Mouse (Mus musculus) myocyte (in vitro differentiated cells): ENCODE data around the gene Cabs1. TPM values are rescaled to one million over a fixed set of nuclear protein-coding genes. Genes with fewer than 3 reads are reported as not detected.

Source experiments
- H3K27me3 ChIP-seq: one replicate; pipeline ENCODE4 v1.6.1; 2011; ENCODE audit not compliant: control insufficient read depth, insufficient read depth, insufficient read length
- H3K36me3 ChIP-seq: one replicate; pipeline ENCODE4 v1.6.1; 2011; ENCODE audit not compliant: control insufficient read depth, insufficient read depth
- H3K4me2 ChIP-seq: one replicate; pipeline ENCODE4 v1.6.1; 2011; ENCODE audit warnings: low read depth, control low read depth
- H3K4me3 ChIP-seq: one replicate; pipeline ENCODE4 v1.5.1; 2011; ENCODE audit warnings: mild to moderate bottlenecking, control low read depth, moderate library complexity
- H3K79me2 ChIP-seq: one replicate; pipeline ENCODE4 v1.6.1; 2011; ENCODE audit not compliant: control insufficient read depth, insufficient read depth
- H3ac ChIP-seq: one replicate; pipeline ENCODE4 v1.6.1; 2011; ENCODE audit not compliant: control insufficient read depth, insufficient read length
- CEBPB ChIP-seq: IDR thresholded peaks from 2 replicates; pipeline ENCODE4 v1.6.1; 2011; ENCODE audit warnings: mild to moderate bottlenecking, moderate library complexity; ENCODE audit not compliant: poor library complexity, insufficient read depth, severe bottlenecking
- E2F4 ChIP-seq: IDR thresholded peaks from one replicate; pipeline ENCODE4 v1.6.1; 2011; ENCODE audit warnings: mild to moderate bottlenecking, control low read depth, moderate library complexity; ENCODE audit not compliant: insufficient read depth
- MAX ChIP-seq: IDR thresholded peaks from one replicate; pipeline ENCODE4 v1.6.1; 2011; ENCODE audit warnings: low read depth, mild to moderate bottlenecking, control low read depth
- MYOD1 ChIP-seq, 3 experiments: IDR thresholded peaks; one replicate each; pipeline ENCODE4 v1.6.1; 2011; ENCODE audit warnings: control low read depth in 2 of 3, low read depth in 2 of 3, mild to moderate bottlenecking in 2 of 3, moderate library complexity in 1 of 3; ENCODE audit not compliant: insufficient read length in 2 of 3, control insufficient read depth in 1 of 3
- MYOG ChIP-seq, 3 experiments: IDR thresholded peaks; one replicate each; pipeline ENCODE4 v1.6.1; 2011; ENCODE audit warnings: control low read depth in 2 of 3, low read depth in 2 of 3, mild to moderate bottlenecking in 2 of 3; ENCODE audit not compliant: insufficient read length in 2 of 3, control insufficient read depth in 1 of 3, insufficient read depth in 1 of 3
- POLR2A ChIP-seq: IDR thresholded peaks from one replicate; pipeline ENCODE4 v1.6.1; 2011; ENCODE audit warnings: low read depth, mild to moderate bottlenecking, control low read depth, moderate library complexity; ENCODE audit not compliant: insufficient read length
- POLR2AphosphoS2 ChIP-seq: IDR thresholded peaks from one replicate; pipeline ENCODE4 v1.6.1; 2011; ENCODE audit warnings: low read depth, control low read depth; ENCODE audit not compliant: insufficient read length
- REST ChIP-seq: IDR thresholded peaks from one replicate; pipeline ENCODE4 v1.6.1; 2011; ENCODE audit warnings: mild to moderate bottlenecking, control low read depth, moderate library complexity; ENCODE audit not compliant: insufficient read depth, insufficient read length
- SRF ChIP-seq: IDR thresholded peaks from one replicate; pipeline ENCODE4 v1.6.1; 2011; ENCODE audit warnings: low read depth; ENCODE audit not compliant: control insufficient read depth, insufficient read length
- TCF12 ChIP-seq: IDR thresholded peaks from one replicate; pipeline ENCODE4 v1.6.1; 2011; ENCODE audit warnings: mild to moderate bottlenecking, control low read depth; ENCODE audit not compliant: poor library complexity, insufficient read depth, severe bottlenecking
- TCF3 ChIP-seq: IDR thresholded peaks from one replicate; pipeline ENCODE4 v1.6.1; 2011; ENCODE audit warnings: low read depth, control low read depth; ENCODE audit not compliant: insufficient read length
- USF1 ChIP-seq: IDR thresholded peaks from one replicate; pipeline ENCODE4 v1.6.1; 2011; ENCODE audit warnings: low read depth, mild to moderate bottlenecking, control low read depth, moderate library complexity
- polyA plus RNA-seq: library from polyadenylated mRNA; unstranded; fragments of >200 nt; fragmentation: generic; extraction: Trizol; gene quantifications from one replicate; pipeline ENCODE4 v1.2.1, GENCODE M21; 2012; ENCODE audit warnings: missing spikeins

The Cabs1 gene
- polyA plus RNA-seq, 1 experiment = not detected

DNA sequence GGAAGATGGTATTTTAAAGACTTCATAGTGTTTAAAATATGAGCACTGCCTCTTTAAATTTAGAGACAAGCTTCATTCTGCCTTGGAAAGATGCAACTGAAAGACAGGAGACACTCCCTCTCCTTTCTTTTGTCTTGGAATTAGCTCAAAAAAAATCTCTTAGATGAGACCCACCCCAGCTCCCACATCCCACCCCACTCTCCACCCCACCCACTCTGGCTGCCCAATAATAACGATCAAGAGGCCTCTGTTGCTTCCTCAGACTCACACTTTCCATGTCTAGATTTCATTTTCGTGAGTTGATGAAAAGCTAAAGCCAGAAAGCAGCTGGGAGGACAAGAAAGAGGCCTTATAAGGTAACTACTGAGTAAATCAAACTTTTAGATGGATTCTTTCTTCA, 10.0 kb upstream of the Cabs1 start, which contains the start of the genes 2310003L06Rik and Gm28434:
TSS of gene 2310003L06Rik (plus strand) at position 259 of the 400 bp plus-strand sequence.
TSS of gene Gm28434 (plus strand) at position 317 of the 400 bp plus-strand sequence.
- no peaks in the 10 kb centered on the region for H3K27me3 ChIP-seq
- no peaks in the 10 kb centered on the region for H3K79me2 ChIP-seq
- H3K4me3 ChIP-seq = no peak within 1 kb of the TSS
- no peak within 1 kb of the TSS for H3ac ChIP-seq
- TF ChIP-seq TCF12 = no peak
- TF ChIP-seq E2F4 = no peak
- TF ChIP-seq MAX = no peak
- TF ChIP-seq CEBPB = no peak
- TF ChIP-seq TCF3 = no peak
- no peak for TF ChIP-seq MYOG (IDR thresholded peaks at IDR 0.05; ENCODE audit: control insufficient read depth in 1 of 3, insufficient read depth in 1 of 3, insufficient read length in 2 of 3, low read depth in 2 of 3)
- no peak for TF ChIP-seq SRF
- TF ChIP-seq POLR2A = no peak
- no peak for TF ChIP-seq USF1
- no peak for TF ChIP-seq REST
- TF ChIP-seq MYOD1 (IDR thresholded peaks at IDR 0.05; ENCODE audit: control insufficient read depth in 1 of 3, insufficient read length in 2 of 3, low read depth in 2 of 3) = no peak
- TF ChIP-seq POLR2AphosphoS2 = no peak
- no peaks in the 10 kb centered on the region for H3K36me3 ChIP-seq
- no peak within 1 kb of the TSS for H3K4me2 ChIP-seq

DNA sequence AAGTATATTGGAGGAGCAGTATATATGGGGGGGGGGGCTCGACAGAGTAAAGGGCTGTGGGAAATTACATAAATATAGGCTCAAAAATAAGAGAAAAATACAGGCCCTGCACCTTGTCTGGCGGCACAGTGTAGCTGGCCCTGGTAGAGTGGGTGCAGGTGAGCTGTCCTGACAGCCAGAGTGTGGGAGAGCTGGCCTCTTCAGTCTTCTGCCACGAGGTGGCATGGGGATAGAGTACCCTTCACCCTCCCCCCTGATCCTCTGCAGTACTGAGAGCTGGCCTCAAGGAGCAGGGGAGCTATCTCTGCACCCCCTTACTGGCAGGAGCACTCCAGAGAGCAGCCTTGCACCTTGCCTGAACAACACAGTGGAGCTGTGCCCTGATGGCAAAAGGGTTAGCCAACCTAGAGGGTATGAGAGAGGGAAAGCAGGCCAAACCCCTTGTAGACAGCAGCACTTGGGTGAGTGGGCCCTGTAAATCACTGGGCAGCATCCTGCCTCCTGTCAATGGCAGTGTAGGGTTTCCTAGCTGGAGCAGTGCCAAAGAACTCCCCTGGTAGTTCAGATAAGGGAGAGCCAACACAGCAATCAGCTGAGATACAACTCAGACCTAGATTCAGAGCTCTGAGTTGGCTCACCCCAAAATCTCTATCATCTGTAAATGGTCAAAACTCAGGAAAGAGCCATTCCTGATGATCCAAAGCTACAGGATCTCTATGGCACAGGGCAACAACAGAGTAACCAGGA, 3.4 kb downstream of the Cabs1 start:
- Histone ChIP-seq H3K27me3 (no peaks in the 10 kb centered on the region), H3K4me3 (no peak overlapping the region), H3K79me2 (no peaks in the 10 kb centered on the region), H3K4me2 (no peak overlapping the region), H3ac (no peak overlapping the region), H3K36me3 (no peaks in the 10 kb centered on the region)
- TF ChIP-seq CEBPB = no peak
- no peak for TF ChIP-seq POLR2AphosphoS2
- TF ChIP-seq POLR2A = no peak
- TF ChIP-seq USF1 = no peak
- no peak for TF ChIP-seq MAX
- no peak for TF ChIP-seq MYOG (IDR thresholded peaks at IDR 0.05; ENCODE audit: control insufficient read depth in 1 of 3, insufficient read depth in 1 of 3, insufficient read length in 2 of 3, low read depth in 2 of 3)
- TF ChIP-seq TCF12 = no peak
- no peak for TF ChIP-seq SRF
- TF ChIP-seq REST = no peak
- no peak for TF ChIP-seq MYOD1 (IDR thresholded peaks at IDR 0.05; ENCODE audit: control insufficient read depth in 1 of 3, insufficient read length in 2 of 3, low read depth in 2 of 3)
- no peak for TF ChIP-seq TCF3

DNA sequence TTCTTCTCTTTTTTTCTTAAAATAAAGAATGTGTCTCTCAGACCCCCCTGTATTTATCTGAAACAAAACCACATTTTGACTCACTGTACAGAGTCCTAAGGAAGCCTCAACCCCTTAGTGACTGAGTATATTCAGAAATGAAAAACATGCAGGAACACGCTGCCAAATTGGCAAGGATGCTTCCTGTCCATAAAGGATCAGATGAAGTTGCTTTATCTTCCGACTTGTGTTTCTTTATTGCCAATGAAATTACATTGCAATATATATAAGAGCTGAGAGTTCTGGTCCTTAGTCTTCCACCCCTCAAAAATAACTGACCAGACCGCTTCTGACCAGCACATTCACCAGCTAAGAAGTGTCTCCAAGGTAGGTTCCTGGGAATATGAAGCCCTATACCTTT, 23.0 kb downstream of the Cabs1 start, which contains the start of gene Smr3a:
TSS of gene Smr3a (plus strand) at position 301 of the 400 bp plus-strand sequence.
- no peaks in the 10 kb centered on the region for H3K27me3 ChIP-seq
- no peak within 1 kb of the TSS for H3K4me2 ChIP-seq
- H3K4me3 ChIP-seq = no peak within 1 kb of the TSS
- no peak within 1 kb of the TSS for H3ac ChIP-seq
- no peaks in the 10 kb centered on the region for H3K36me3 ChIP-seq
- TF ChIP-seq USF1 = no peak
- no peak for TF ChIP-seq MYOG (IDR thresholded peaks at IDR 0.05; ENCODE audit: control insufficient read depth in 1 of 3, insufficient read depth in 1 of 3, insufficient read length in 2 of 3, low read depth in 2 of 3)
- TF ChIP-seq CEBPB = no peak
- no peak for TF ChIP-seq REST
- TF ChIP-seq MYOD1 (IDR thresholded peaks at IDR 0.05; ENCODE audit: control insufficient read depth in 1 of 3, insufficient read length in 2 of 3, low read depth in 2 of 3) = no peak
- TF ChIP-seq TCF12 = no peak
- no peak for TF ChIP-seq MAX
- no peak for TF ChIP-seq SRF
- no peak for TF ChIP-seq POLR2A
- no peak for TF ChIP-seq E2F4
- no peak for TF ChIP-seq TCF3
- no peak for TF ChIP-seq POLR2AphosphoS2
- no peaks in the 10 kb centered on the region for H3K79me2 ChIP-seq

DNA sequence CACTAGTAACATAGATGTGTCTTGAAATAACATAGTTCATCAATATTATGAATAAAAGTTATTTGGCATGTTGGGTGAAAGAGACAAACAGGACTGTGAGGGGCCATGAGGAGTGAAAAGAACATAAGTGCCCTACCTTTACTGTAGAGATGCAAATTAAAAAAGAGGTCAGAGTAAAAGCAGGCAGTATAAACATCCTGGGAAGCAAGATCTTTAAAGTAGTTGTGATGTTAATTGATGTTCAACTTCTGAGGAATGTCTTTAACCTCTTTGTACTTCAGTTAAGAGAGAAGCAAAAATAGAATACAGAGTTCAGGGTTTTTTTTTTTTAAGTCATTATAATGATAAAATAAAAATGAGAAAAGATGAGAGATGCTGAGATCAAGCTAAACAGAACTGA, 26.0 kb downstream of the Cabs1 start:
- Histone ChIP-seq H3K79me2 (no peaks in the 10 kb centered on the region), H3ac (no peak overlapping the region), H3K4me3 (no peak overlapping the region), H3K36me3 (no peaks in the 10 kb centered on the region), H3K27me3 (no peaks in the 10 kb centered on the region), H3K4me2 (no peak overlapping the region)
- no peak for TF ChIP-seq MAX
- no peak for TF ChIP-seq POLR2A
- no peak for TF ChIP-seq MYOD1 (IDR thresholded peaks at IDR 0.05; ENCODE audit: control insufficient read depth in 1 of 3, insufficient read length in 2 of 3, low read depth in 2 of 3)
- TF ChIP-seq SRF = no peak
- TF ChIP-seq E2F4 = no peak
- TF ChIP-seq TCF3 = no peak
- no peak for TF ChIP-seq MYOG (IDR thresholded peaks at IDR 0.05; ENCODE audit: control insufficient read depth in 1 of 3, insufficient read depth in 1 of 3, insufficient read length in 2 of 3, low read depth in 2 of 3)
- no peak for TF ChIP-seq TCF12
- no peak for TF ChIP-seq USF1
- TF ChIP-seq REST = no peak
- no peak for TF ChIP-seq CEBPB
- no peak for TF ChIP-seq POLR2AphosphoS2

Other genes with a start within 250 kb of the Cabs1 start
- gene Csn1s2a, start 204.9 kb upstream of the Cabs1 start, polyA plus RNA-seq = not detected
- not detected for gene Csn1s2b, start 171.4 kb upstream of the Cabs1 start, polyA plus RNA-seq
- gene Prr27, start 153.8 kb upstream of the Cabs1 start, polyA plus RNA-seq = not detected
- not detected for gene Odam, start 94.4 kb upstream of the Cabs1 start, polyA plus RNA-seq
- 1.5 TPM for gene Csn3, start 53.9 kb upstream of the Cabs1 start, polyA plus RNA-seq
- not detected for gene 2310003L06Rik, start 10.0 kb upstream of the Cabs1 start, polyA plus RNA-seq
- not detected for gene Gm28434, start 9.9 kb upstream of the Cabs1 start, polyA plus RNA-seq
- not detected for gene Smr3a, start 23.1 kb downstream of the Cabs1 start, polyA plus RNA-seq
- gene Smr2, start 107.1 kb downstream of the Cabs1 start, polyA plus RNA-seq = not detected
- not detected for gene Gm11116, start 132.1 kb downstream of the Cabs1 start, polyA plus RNA-seq
- gene Gm11115, start 174.7 kb downstream of the Cabs1 start, polyA plus RNA-seq = not detected